Mouse (Mus musculus) stomach, postnatal 0 days (tissue): ENCODE data around the gene Chrdl2.

Source experiments
- CTCF ChIP-seq: IDR thresholded peaks from 2 replicates; pipeline ENCODE4 v1.5.1; 2016; ENCODE audit warnings: antibody characterized with exemption, low read depth, mild to moderate bottlenecking, moderate library complexity
- EP300 ChIP-seq: optimal IDR thresholded peaks from 2 replicates; pipeline ENCODE3; 2016; ENCODE audit warnings: antibody characterized with exemption

GRCm38 (mm10) chr7:100017056-100017455, 11.1 kb downstream of the Chrdl2 start:
- TF ChIP-seq EP300 (no peak), CTCF (no peak)
